Mouse (Mus musculus) heart, embryonic 10.5 days (tissue): ENCODE data around the gene Nrg4. TPM values are rescaled to one million over a fixed set of nuclear protein-coding genes. Genes with fewer than 3 reads are reported as not detected.

Experiments used
- DNase-seq: peaks from one replicate; pipeline ENCODE4 v3.0.0-alpha.2; 2017; ENCODE audit warnings: low spot score
- H3K27ac ChIP-seq: fragments of 300-500 bp; sonication (generic); 2 replicates; pipeline ENCODE4 v1.5.1; 2016; ENCODE audit warnings: mild to moderate bottlenecking
- H3K27me3 ChIP-seq: fragments of 300-500 bp; sonication (generic); 2 replicates; pipeline ENCODE4 v1.6.1; 2016; ENCODE audit warnings: mild to moderate bottlenecking; ENCODE audit not compliant: poor library complexity, insufficient read depth, severe bottlenecking
- H3K36me3 ChIP-seq: fragments of 300-500 bp; sonication (generic); 2 replicates; pipeline ENCODE4 v1.6.1; 2016; ENCODE audit warnings: mild to moderate bottlenecking, moderate library complexity
- H3K4me1 ChIP-seq: fragments of 300-500 bp; sonication (generic); 2 replicates; pipeline ENCODE4 v1.6.1; 2016; ENCODE audit warnings: mild to moderate bottlenecking
- H3K4me3 ChIP-seq: fragments of 300-500 bp; sonication (generic); 2 replicates; pipeline ENCODE4 v1.5.1; 2016; ENCODE audit warnings: mild to moderate bottlenecking, moderate library complexity
- H3K9me3 ChIP-seq: fragments of 300-500 bp; sonication (generic); 2 replicates; pipeline ENCODE4 v1.6.1; 2016; ENCODE audit warnings: mild to moderate bottlenecking, moderate library complexity
- WGBS: fragments of 180-500 bp; shearing (Covaris S2); methylation state at CpG from one replicate; pipeline ENCODE4 v1.1.7; 2016; 5-methylcytosine and 5-hydroxymethylcytosine counted together
- polyA plus RNA-seq: library from polyadenylated mRNA; unstranded; fragments of >200 nt; fragmentation: Nextera tagmentation; extraction: Ambion mirVana; gene quantifications from 2 replicates; pipeline ENCODE4 v1.2.1, GENCODE M21; 2016

Gene Nrg4
- polyA plus RNA-seq, 1 experiment from 2014 or later, result 1.3 TPM

GRCm38 (mm10) chr9:55308455-55308854 is 18.2 kb downstream of the Nrg4 start:
- H3K9me3 ChIP-seq, result no peaks in the 10 kb centered on the region
- peaks cover 3% of the 10 kb centered on the region; the same call in 1 of the 2 replicates for H3K4me1 ChIP-seq
- no peaks in the 10 kb centered on the region for H3K27me3 ChIP-seq
- DNase-seq, result no peak
- H3K27ac ChIP-seq, result no peak overlapping the region
- H3K4me3 ChIP-seq, result no peak overlapping the region
- WGBS, result 78% methylated on average over 5 of the region's 5 CpGs
- no peaks in the 10 kb centered on the region for H3K36me3 ChIP-seq

- DNase-seq, result no peak
- Histone ChIP-seq H3K27me3 (no peaks in the 10 kb centered on the region), H3K36me3 (no peaks in the 10 kb centered on the region), H3K4me1 (peaks cover 3% of the 10 kb centered on the region; the same call in 1 of the 2 replicates), H3K9me3 (no peaks in the 10 kb centered on the region), H3K4me3 (no peak overlapping the region), H3K27ac (no peak overlapping the region)
- WGBS, result 64% methylated on average over 5 of the region's 5 CpGs
Measured at GRCm38 (mm10) chr9:55307557-55307956, 19.1 kb downstream of the Nrg4 start.

GRCm38 (mm10) chr9:55307066-55307465 is 19.6 kb downstream of the Nrg4 start:
- DNase-seq, result no peak
- no peak overlapping the region for H3K27ac ChIP-seq
- peaks cover 3% of the 10 kb centered on the region; the same call in 1 of the 2 replicates for H3K4me1 ChIP-seq
- H3K9me3 ChIP-seq, result no peaks in the 10 kb centered on the region
- no peaks in the 10 kb centered on the region for H3K36me3 ChIP-seq
- no peaks in the 10 kb centered on the region for H3K27me3 ChIP-seq
- no peak overlapping the region for H3K4me3 ChIP-seq
- WGBS, result 71% methylated on average over 2 of the region's 2 CpGs

GRCm38 (mm10) chr9:55296221-55296620 is 30.4 kb downstream of the Nrg4 start:
- 76% methylated on average over 2 of the region's 2 CpGs for whole genome bisulfite sequencing
- DNase-seq, result no peak
- Histone ChIP-seq H3K27ac (no peak overlapping the region), H3K36me3 (no peaks in the 10 kb centered on the region), H3K4me3 (no peak overlapping the region), H3K9me3 (no peaks in the 10 kb centered on the region), H3K27me3 (0 out of 2 replicates have a peak, but pooled peaks cover 5% of the 10 kb centered on the region), H3K4me1 (no peaks in the 10 kb centered on the region)

- Histone ChIP-seq H3K9me3 (no peaks in the 10 kb centered on the region), H3K4me3 (no peak overlapping the region), H3K27ac (no peak overlapping the region), H3K36me3 (no peaks in the 10 kb centered on the region), H3K27me3 (no peaks in the 10 kb centered on the region), H3K4me1 (no peaks in the 10 kb centered on the region)
- 90% methylated on average over 4 of the region's 4 CpGs for WGBS
- DNase-seq, result no peak
Measured at GRCm38 (mm10) chr9:55291966-55292365, 34.7 kb downstream of the Nrg4 start.

GRCm38 (mm10) chr9:55289475-55290198 is 37.0 kb downstream of the Nrg4 start:
- no peak overlapping the region for H3K4me3 ChIP-seq
- DNase-seq, result no peak
- 44% methylated on average over 3 of the region's 3 CpGs for WGBS

GRCm38 (mm10) chr9:55285197-55285596 is 41.4 kb downstream of the Nrg4 start:
- H3K4me1 ChIP-seq, result peaks cover 4% of the 10 kb centered on the region
- H3K27me3 ChIP-seq, result no peaks in the 10 kb centered on the region
- H3K9me3 ChIP-seq, result no peaks in the 10 kb centered on the region
- H3K36me3 ChIP-seq, result no peaks in the 10 kb centered on the region
- no peak overlapping the region for H3K4me3 ChIP-seq
- WGBS, result 72% methylated on average over 3 of the region's 3 CpGs
- DNase-seq, result no peak
- H3K27ac ChIP-seq, result no peak overlapping the region

More at GRCm38 (mm10) chr9:55289475-55290198, 37.0 kb downstream of the Nrg4 start:
- H3K27ac ChIP-seq, result no peak overlapping the region
- H3K27me3 ChIP-seq, result no peaks in the 10 kb centered on the region
- H3K4me1 ChIP-seq, result no peaks in the 10 kb centered on the region
- no peaks in the 10 kb centered on the region for H3K36me3 ChIP-seq
- no peaks in the 10 kb centered on the region for H3K9me3 ChIP-seq

GRCm38 (mm10) chr9:55283516-55283915 is 43.1 kb downstream of the Nrg4 start:
- no peak for DNase-seq
- peaks cover 4% of the 10 kb centered on the region for H3K4me1 ChIP-seq
- H3K36me3 ChIP-seq, result no peaks in the 10 kb centered on the region
- H3K27me3 ChIP-seq, result no peaks in the 10 kb centered on the region
- WGBS, result 4% methylated on average over 14 of the region's 14 CpGs
- H3K27ac ChIP-seq, result no peak overlapping the region
- H3K9me3 ChIP-seq, result no peaks in the 10 kb centered on the region
- peak overlapping the region; percentile 36 for H3K4me3 ChIP-seq

GRCm38 (mm10) chr9:55279114-55279825 is 47.4 kb downstream of the Nrg4 start:
- Histone ChIP-seq H3K4me3 (no peak overlapping the region), H3K27me3 (no peaks in the 10 kb centered on the region), H3K9me3 (no peaks in the 10 kb centered on the region), H3K4me1 (peaks cover 4% of the 10 kb centered on the region), H3K36me3 (no peaks in the 10 kb centered on the region), H3K27ac (no peak overlapping the region)
- no peak for DNase-seq
- WGBS, result 83% methylated on average over 8 of the region's 8 CpGs

- Histone ChIP-seq H3K9me3 (no peaks in the 10 kb centered on the region), H3K27me3 (no peaks in the 10 kb centered on the region), H3K4me3 (no peak overlapping the region), H3K27ac (no peak overlapping the region), H3K36me3 (no peaks in the 10 kb centered on the region), H3K4me1 (no peaks in the 10 kb centered on the region)
- 77% methylated on average over 4 of the region's 4 CpGs for WGBS
- no peak for DNase-seq
Measured at GRCm38 (mm10) chr9:55277562-55277961, 49.1 kb downstream of the Nrg4 start.

- 63% methylated on average over 4 of the region's 4 CpGs for WGBS
- H3K36me3 ChIP-seq, result no peaks in the 10 kb centered on the region
- no peak overlapping the region for H3K27ac ChIP-seq
- no peaks in the 10 kb centered on the region for H3K9me3 ChIP-seq
- no peak for DNase-seq
- no peaks in the 10 kb centered on the region for H3K27me3 ChIP-seq
- H3K4me3 ChIP-seq, result no peak overlapping the region
- H3K4me1 ChIP-seq, result no peaks in the 10 kb centered on the region
Measured at GRCm38 (mm10) chr9:55273906-55274305, 52.7 kb downstream of the Nrg4 start.

GRCm38 (mm10) chr9:55271960-55272560 is 54.6 kb downstream of the Nrg4 start:
- no peak overlapping the region for H3K4me3 ChIP-seq
- DNase-seq, result no peak
- no peaks in the 10 kb centered on the region for H3K27me3 ChIP-seq
- H3K4me1 ChIP-seq, result no peaks in the 10 kb centered on the region
- no peaks in the 10 kb centered on the region for H3K9me3 ChIP-seq
- no peaks in the 10 kb centered on the region for H3K36me3 ChIP-seq
- 53% methylated on average over 5 of the region's 5 CpGs for WGBS
- no peak overlapping the region for H3K27ac ChIP-seq
